Mouse (Mus musculus): Measurements from ENCODE around the gene Il17f.
"Not testable (repeated sequence)": the region's sequence is repeated elsewhere in the genome, so short reads cannot be mapped to it uniquely, and the experiment has no call there.

Gene Il17f

GRCm38 (mm10) chr1:20790517-20790916 is at the start of gene Il17f:
TSS of gene Il17f (minus strand) at chr1:20790617.
- not testable (repeated sequence) for DNase-seq (ENCODE audit: low spot score in 2 of 2)

GRCm38 (mm10) chr1:20839911-20840310 is 49.5 kb upstream of the Il17f start:
- DNase-seq (ENCODE audit: low spot score in 2 of 2) = no peak

DNA sequence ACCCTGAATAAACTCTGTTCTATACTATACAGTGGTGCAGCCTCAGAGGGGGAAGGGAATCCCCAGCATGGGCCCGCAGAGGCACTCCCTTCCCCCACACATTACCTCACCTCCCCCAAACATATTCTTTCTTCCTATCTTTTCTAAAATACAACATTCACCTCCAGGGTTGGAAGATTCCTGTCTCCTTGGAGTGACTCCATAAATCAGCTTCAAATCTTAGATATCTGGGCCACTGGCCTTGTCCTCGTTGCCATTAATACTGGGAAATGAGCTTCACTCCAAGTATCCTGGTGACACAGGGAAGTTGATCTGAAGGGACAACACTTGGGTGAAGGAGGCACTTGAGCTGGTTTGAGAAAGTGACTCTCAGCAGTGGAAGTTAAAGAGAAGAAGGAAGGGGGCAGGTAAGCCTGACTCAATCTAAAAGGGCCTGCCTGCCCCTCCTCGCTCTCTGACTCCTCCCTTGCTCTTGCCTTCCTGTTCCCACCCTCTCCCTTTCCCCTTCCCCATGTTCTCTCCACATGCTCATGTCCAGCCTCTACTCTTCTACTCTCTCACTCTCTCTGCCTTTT is 46.2 kb upstream of the Il17f start:
- no peak for DNase-seq (ENCODE audit: low spot score in 2 of 2)

DNA sequence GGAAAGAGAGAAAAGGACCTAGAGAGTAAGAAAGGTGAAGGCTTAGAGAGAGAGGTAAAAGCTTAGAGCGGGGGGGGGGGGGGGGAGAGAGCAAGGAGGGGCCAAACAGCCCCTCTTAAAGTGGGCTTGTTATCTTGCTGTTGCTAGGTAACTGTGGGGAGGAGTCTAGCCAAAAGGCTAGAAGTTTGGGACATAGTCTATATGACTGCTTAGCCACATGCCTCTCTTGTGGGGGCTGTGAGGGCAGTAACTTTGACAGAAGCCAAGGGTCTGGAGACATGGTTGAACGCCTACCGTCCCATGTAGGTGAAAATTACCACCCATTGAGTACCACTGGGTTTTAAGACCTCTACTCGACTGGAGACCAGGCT is 42.7 kb upstream of the Il17f start:
- DNase-seq (ENCODE audit: low spot score in 2 of 2) = no peak

- no peak for DNase-seq (ENCODE audit: low spot score in 2 of 2)
Observed at GRCm38 (mm10) chr1:20832473-20833140, 42.2 kb upstream of the Il17f start.

DNA sequence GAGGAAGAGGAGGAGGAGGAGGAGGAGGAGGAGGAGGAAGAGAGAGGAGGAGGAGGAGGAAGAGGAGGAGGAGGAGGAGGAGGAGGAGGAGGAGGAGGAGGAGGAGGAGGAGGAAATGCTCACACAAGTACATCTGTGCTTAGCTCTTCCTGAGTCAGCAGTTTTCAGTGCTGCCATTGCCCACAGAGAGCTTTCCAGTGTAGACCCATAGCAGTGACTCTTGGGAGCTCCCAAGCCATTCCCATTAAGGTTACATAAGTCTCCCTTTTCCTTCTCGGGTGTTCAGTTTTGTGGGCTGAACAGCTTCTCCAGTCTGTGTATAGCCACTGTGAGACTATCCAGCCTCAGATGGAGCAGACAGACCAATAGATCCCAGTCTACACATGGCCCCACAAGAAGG is 40.1 kb upstream of the Il17f start:
- no peak for DNase-seq (ENCODE audit: low spot score in 2 of 2)

DNA sequence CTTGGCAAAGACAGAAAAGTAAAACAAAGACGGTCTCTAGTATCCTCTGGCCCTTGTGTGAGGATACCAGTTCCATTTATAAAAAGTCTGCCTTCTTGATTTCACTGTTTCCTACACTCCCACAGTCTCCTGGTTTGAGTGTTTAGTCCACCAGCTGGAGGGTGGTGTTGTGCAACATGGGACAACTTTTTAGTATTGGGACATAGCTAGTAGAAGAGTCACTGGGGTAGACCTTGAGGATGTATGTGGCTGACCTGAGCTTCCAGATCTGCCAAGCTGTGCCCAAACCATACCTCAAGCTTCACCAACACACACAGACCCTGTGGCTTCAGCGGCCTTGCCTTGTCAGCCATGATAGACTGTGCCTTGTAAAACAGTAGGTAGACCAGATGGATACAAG is 37.6 kb upstream of the Il17f start:
- DNase-seq (ENCODE audit: low spot score in 2 of 2) = no peak

GRCm38 (mm10) chr1:20825036-20825435 is 34.6 kb upstream of the Il17f start:
- no peak for DNase-seq (ENCODE audit: low spot score in 2 of 2)

DNA sequence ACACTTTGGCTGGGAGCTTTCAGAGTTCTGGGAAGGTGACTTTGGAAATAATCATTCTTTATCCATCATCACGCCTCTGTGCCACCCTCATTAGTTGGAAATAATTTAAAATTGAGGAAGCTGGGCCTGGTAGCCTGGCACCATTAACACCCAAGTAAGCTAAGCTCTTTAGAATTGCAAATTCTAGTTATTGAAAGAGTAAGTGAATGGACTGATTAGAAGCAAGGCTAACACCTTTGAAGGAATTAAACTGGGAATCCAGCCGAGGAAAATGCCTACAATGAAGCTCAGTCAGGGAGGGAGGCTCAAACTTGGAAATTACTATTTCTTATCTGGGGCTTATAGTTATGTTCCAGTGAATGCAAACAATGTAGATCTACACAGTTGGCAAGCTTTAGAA is 33.5 kb upstream of the Il17f start:
- DNase-seq (ENCODE audit: low spot score in 2 of 2) = no peak

DNA sequence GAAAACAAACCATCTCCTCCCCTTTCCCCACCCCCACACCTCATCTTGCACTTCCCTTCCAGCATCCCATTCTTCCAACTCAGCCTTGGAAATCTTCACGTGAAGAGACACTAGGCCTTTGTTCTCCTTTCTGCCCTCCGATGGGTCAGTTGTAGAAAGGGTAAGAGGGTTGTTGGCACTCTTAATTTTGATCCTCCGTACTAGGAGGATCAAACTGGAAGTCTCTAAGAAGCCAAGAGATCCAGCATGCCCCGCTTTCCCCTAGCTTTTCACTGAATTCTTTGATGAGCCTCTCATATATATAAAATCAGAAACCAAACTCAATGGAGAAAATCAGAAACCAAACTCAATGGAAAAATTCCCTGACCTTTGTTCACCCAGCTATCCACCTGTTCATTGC is 33.1 kb upstream of the Il17f start:
- no peak for DNase-seq (ENCODE audit: low spot score in 2 of 2)

DNA sequence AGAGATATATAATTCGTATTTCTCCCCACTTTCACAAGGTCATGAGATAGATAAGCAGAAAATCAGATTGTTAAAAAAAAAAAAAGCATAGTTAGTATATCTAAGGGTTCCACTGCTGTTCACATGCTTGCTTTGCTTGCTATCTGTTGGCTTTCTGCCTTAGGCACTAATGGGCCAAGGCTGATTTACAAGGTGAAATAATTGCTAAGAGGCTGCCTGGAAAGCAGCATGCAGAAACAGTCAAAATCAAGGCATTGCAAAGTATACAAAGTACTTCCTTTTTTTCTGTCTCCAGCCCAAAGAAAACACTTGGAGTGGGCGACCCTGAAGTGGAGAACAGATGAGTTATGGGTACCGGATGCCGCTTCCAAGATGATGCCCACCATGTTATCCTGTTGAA is 30.5 kb upstream of the Il17f start:
- DNase-seq (ENCODE audit: low spot score in 2 of 2) = no peak

GRCm38 (mm10) chr1:20819771-20820605 is 29.6 kb upstream of the Il17f start, which contains the start of gene Mcm3:
TSS of gene Mcm3 (minus strand) at chr1:20820312.
- DNase-seq (ENCODE audit: low spot score in 2 of 2) = peak; percentile 88 to 91

- no peak for DNase-seq (ENCODE audit: low spot score in 2 of 2)
Observed at GRCm38 (mm10) chr1:20817596-20817995, 27.2 kb upstream of the Il17f start.

GRCm38 (mm10) chr1:20817172-20817571 is 26.8 kb upstream of the Il17f start:
- no peak for DNase-seq (ENCODE audit: low spot score in 2 of 2)

DNA sequence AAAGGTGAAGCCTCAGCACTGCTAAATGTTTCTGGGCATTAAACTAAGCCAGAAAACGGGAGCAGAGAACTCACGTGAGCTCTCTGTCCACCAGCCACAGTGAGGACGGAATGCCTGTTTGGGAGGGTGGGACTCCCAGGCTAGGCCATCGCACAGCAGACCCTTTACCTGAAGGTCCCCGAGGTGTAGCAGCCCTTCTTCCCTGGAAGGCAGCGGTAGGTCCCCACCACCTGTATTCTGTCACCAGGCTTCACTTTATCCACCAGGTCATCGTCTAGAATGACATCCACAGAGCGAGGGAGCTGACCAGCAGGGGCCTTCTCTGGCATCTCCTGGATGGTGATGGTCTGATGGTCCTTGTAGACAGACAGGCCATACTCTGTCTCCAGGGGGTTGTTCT is 24.1 kb upstream of the Il17f start:
- no peak for DNase-seq (ENCODE audit: low spot score in 2 of 2)

DNA sequence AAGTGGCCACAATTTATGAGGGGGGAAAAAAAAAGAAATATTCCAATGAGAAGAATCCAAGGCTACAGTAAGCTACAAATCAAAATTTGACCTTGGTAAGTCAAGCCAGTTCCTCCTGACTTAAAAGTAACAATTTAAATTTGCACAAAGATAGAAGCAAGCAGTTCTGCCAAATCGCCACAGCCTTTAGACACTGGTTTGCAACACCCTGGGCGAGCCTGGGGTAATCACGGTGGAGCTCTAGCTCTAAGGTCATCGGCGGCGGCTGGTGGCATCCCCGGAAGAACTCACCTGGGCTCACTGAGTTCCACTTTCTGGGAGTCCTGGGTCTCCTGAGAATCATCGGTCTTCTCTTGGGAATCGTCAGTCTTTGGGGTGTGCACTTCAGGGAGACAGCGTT is 14.1 kb upstream of the Il17f start:
- DNase-seq (ENCODE audit: low spot score in 2 of 2) = no peak

DNA sequence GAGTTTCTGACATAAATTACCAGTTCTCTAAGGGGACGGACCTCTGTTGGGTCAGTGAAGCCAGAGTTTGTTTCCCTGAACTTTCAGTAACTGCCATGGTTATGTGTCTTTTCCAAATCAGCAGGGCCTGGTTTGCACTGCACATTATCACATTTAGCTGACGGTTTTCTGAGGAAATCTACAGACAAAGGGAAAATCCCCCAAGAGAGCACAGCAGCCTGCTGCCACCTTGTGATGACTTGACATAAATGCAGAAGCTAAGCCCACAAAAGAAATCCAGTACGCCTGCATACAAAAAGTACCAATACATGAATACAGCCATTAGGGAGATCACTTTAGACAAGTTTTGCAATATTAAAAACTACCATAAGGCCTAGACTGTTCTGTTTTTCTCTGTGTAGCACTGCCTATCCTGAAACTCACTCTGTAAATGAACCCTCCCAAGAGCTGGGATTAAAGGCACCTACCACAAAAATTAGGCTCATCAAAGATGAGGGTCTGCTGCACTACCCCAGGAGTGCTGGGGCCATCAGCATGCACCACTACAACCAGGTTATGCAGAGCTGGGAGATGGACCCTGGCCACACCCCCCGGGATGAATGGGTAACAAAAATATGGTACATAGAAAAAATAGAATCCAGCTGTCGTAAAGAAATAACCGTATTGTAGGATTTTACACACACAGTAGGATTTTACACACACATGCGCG is 11.4 kb upstream of the Il17f start:
- DNase-seq (ENCODE audit: low spot score in 2 of 2) = no peak

DNA sequence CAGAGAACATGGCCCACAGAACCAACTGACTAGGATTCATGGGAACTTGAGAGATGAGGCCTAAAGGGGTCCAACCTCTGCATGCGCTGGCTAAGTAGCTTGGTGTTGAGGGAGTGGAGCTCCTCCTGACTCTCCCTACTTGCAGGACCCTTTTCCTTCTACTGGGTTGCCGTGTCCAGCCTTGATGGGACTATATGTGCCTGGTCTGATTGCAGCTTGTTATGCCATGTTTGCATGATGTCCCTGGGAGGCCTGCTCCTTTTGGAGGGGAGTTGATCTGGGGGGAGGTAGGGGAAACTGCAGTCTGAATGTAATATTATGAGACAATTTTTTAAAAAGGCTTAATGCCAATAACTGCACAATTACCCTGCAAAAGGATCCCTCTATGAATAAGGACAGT is 10.9 kb upstream of the Il17f start:
- no peak for DNase-seq (ENCODE audit: low spot score in 2 of 2)

DNA sequence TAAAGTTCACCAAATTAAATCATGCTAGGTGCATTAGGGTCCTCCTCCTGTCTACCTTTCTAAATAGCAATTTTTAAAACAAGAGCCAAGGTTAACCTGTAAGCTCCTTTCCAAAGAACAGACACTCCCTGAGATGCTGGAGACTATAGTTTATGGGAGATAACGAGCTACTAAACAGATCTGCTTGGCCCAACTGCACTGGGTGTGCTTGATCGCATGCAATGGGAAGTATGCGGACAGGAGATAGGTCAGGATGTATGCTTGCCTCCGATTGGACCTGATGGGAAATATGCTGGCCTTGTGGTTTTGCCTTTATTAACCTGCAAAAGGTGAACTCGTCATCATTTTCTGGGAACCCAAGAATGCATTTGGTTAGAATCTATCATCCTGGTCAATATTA is 4.8 kb upstream of the Il17f start:
- DNase-seq (ENCODE audit: low spot score in 2 of 2) = no peak

DNA sequence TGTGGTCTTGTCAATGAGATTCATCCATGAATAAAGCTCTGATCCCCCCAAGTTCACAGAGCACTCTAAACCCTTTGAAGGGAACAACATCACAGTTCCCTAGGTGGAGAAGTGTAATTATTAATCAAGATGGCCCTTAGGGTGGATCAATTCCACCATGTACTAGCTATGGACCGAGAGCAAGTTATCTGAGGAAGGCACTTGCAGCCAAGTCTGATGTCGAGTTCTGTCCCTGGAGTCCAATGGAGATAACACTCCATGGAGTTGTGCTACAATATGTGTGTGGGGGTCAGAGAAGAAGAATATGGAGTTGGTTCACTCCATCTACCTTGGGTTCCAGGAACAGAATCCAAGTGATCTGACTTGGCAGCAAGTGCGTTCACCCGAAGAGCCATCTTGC is 4.3 kb upstream of the Il17f start:
- DNase-seq (ENCODE audit: low spot score in 2 of 2) = no peak

DNA sequence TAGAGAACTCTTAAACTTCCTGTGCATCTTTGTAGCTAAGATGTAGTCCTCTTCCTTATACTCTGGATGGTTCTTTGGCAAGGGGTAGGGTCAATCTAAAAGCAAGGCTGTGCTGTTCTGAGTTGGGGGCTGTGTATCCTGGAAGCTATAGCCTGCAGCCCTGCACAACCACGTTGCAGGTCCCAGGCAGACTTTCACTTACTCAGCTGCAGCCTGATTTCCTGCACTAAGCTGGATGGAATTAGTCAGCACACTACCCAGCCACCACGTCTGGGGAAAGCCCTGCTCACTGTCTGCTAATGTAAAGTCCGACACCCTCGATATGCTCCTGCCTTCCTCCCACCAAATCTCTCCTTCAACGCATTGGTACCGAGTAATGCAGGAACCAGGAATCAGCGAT is 997 bp upstream of the Il17f start:
- no peak for DNase-seq (ENCODE audit: low spot score in 2 of 2)

GRCm38 (mm10) chr1:20788419-20788818 is 2.0 kb downstream of the Il17f start:
- DNase-seq (ENCODE audit: low spot score in 2 of 2) = no peak

Measured in spleen, postnatal 4 days (tissue).